Mouse (Mus musculus) small intestine, adult 2 months (tissue): ENCODE results near the gene Sgsm2.

Experiments
- CTCF ChIP-seq: fragments of 200-500 bp; IDR thresholded peaks from 2 replicates; pipeline ENCODE4 v1.5.1; 2012; ENCODE audit warnings: low read depth, mild to moderate bottlenecking, control low read depth, inconsistent platforms, low read length, moderate library complexity, mixed read lengths; ENCODE audit not compliant: insufficient replicate concordance, insufficient read length; ENCODE audit errors: extremely low read depth
- POLR2A ChIP-seq: fragments of 200-500 bp; IDR thresholded peaks from 2 replicates; pipeline ENCODE4 v1.6.1; 2012; ENCODE audit warnings: low read depth, mild to moderate bottlenecking, control low read depth, inconsistent platforms, low read length, moderate library complexity

GRCm38 (mm10) chr11:74835593-74836224 is 61.2 kb downstream of the Sgsm2 start:
- TF ChIP-seq CTCF (no peak), POLR2A (no peak)
